Mouse (Mus musculus) small intestine, adult 2 months (tissue): ENCODE measurements around the gene Aebp2.

Experiments used
- CTCF ChIP-seq: fragments of 200-500 bp; IDR thresholded peaks from 2 replicates; pipeline ENCODE4 v1.5.1; 2012; ENCODE audit warnings: low read depth, mild to moderate bottlenecking, control low read depth, inconsistent platforms, low read length, moderate library complexity, mixed read lengths; ENCODE audit not compliant: insufficient replicate concordance, insufficient read length; ENCODE audit errors: extremely low read depth
- POLR2A ChIP-seq: fragments of 200-500 bp; IDR thresholded peaks from 2 replicates; pipeline ENCODE4 v1.6.1; 2012; ENCODE audit warnings: low read depth, mild to moderate bottlenecking, control low read depth, inconsistent platforms, low read length, moderate library complexity

DNA sequence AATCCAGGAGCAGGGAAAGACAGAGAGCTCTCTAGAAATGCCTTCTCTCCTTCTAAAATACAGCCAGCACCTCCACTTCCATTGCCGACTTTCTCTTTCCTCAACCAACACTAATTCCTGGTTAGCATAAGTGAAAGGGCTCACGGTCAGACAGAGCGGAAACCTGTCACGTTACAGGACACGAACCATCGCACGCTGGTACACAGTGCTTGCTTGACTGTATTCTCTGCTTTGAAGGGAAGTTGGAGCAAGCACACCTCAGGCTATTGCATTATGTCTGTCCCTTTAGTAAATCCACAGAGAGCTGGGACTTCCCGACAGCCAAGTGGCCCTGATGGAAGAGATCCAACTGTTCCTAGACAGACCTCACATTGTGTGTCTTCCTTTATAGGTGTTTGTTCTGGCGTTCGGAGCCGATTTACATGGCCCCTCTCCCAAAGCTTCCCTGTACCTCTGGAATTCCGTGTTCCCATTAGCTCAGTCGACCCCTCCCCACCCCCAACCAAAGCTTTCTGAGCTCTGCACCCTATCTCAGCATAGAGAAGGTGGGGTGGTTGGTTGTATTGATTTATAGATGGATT, 10.5 kb upstream of the Aebp2 start:
- no peak for TF ChIP-seq CTCF
- no peak for TF ChIP-seq POLR2A
